Mouse (Mus musculus): ENCODE results near the gene Kin. TPM values are rescaled to one million over a fixed set of nuclear protein-coding genes. Genes with fewer than 3 reads are reported as not detected.

Gene Kin
- polyA plus RNA-seq, 1 experiment from 2014 or later: 24.0 TPM

DNA sequence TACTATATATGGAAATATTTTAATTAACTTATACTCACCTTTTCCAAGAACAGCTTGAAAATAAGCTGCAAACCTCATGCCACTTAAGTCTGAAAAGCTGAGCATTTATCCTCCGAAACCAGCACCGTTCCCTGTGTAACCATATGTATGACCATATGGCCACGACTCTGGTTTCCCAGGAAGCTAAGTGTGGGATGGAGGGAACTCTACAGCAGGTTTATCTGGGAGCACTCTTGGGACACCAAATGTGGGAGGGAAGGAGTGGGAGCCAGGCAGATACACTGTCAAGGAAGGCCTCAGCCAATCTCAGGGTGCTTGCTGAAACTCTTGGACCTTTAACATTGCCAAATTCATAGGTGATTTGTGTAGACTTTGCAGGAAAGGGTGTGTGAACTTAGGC lies 29.5 kb upstream of the Kin start:
- WGBS: 86% methylated on average over 3 of the region's 3 CpGs
- no peak overlapping the region for H3K9ac ChIP-seq (replicated peaks; ENCODE audit: low read depth)
- ATAC-seq (no peak), DNase-seq (ENCODE audit: low spot score) (no peak)
- H3K4me3 ChIP-seq (ENCODE audit: low read depth, low read length): no peak overlapping the region
- peaks cover 6% of the 10 kb centered on the region for H3K4me1 ChIP-seq (ENCODE audit: insufficient read depth, low read depth, low read length)
- no peaks in the 10 kb centered on the region for H3K27me3 ChIP-seq (replicated peaks; ENCODE audit: insufficient read depth, low read length)
- TF ChIP-seq CTCF (IDR thresholded peaks at IDR 0.05): no peak
- no peak for TF ChIP-seq EP300 (IDR thresholded peaks at IDR 0.05)
- H3K27ac ChIP-seq (ENCODE audit: low read length): no peak overlapping the region
- no peak overlapping the region for H3K4me2 ChIP-seq (replicated peaks; ENCODE audit: low read depth, low read length)
- 0 out of 2 replicates have a peak, but pooled peaks cover 6% of the 10 kb centered on the region for H3K36me3 ChIP-seq (ENCODE audit: insufficient read depth, low read length)
- H3K9me3 ChIP-seq (ENCODE audit: low read length): no peaks in the 10 kb centered on the region

- TF ChIP-seq EP300 (IDR thresholded peaks at IDR 0.05) (no peak), CTCF (IDR thresholded peaks at IDR 0.05) (no peak)
- Histone ChIP-seq H3K36me3 (ENCODE audit: insufficient read depth, low read length) (peaks cover 13% of the 10 kb centered on the region), H3K9me3 (ENCODE audit: low read length) (no peaks in the 10 kb centered on the region), H3K27me3 (replicated peaks; ENCODE audit: insufficient read depth, low read length) (no peaks in the 10 kb centered on the region), H3K4me2 (replicated peaks; ENCODE audit: low read depth, low read length) (no peak overlapping the region), H3K4me1 (ENCODE audit: insufficient read depth, low read depth, low read length) (peaks cover 6% of the 10 kb centered on the region), H3K27ac (ENCODE audit: low read length) (no peak overlapping the region), H3K9ac (replicated peaks; ENCODE audit: low read depth) (no peak overlapping the region), H3K4me3 (ENCODE audit: low read depth, low read length) (no peak overlapping the region)
- WGBS: 100% methylated on average over 1 of the region's 1 CpGs
- no peak for DNase-seq (ENCODE audit: low spot score)
- no peak for ATAC-seq
Observed at GRCm38 (mm10) chr2:10051996-10052395, 28.4 kb upstream of the Kin start.

- Histone ChIP-seq H3K27me3 (replicated peaks; ENCODE audit: insufficient read depth, low read length) (no peaks in the 10 kb centered on the region), H3K9me3 (ENCODE audit: low read length) (no peaks in the 10 kb centered on the region), H3K4me1 (ENCODE audit: insufficient read depth, low read depth, low read length) (no peaks in the 10 kb centered on the region), H3K36me3 (ENCODE audit: insufficient read depth, low read length) (peaks cover 39% of the 10 kb centered on the region), H3K4me2 (replicated peaks; ENCODE audit: low read depth, low read length) (no peak overlapping the region), H3K9ac (replicated peaks; ENCODE audit: low read depth) (no peak overlapping the region), H3K27ac (ENCODE audit: low read length) (no peak overlapping the region), H3K4me3 (ENCODE audit: low read depth, low read length) (no peak overlapping the region)
- DNase-seq (ENCODE audit: low spot score) (no peak), ATAC-seq (no peak)
- no peak for TF ChIP-seq EP300 (IDR thresholded peaks at IDR 0.05)
- no peak for TF ChIP-seq CTCF (IDR thresholded peaks at IDR 0.05)
- WGBS: 85% methylated on average over 5 of the region's 5 CpGs
Observed at GRCm38 (mm10) chr2:10058836-10059235, 21.6 kb upstream of the Kin start.

GRCm38 (mm10) chr2:10071751-10072150 lies 8.6 kb upstream of the Kin start:
- no peak overlapping the region for H3K4me3 ChIP-seq (ENCODE audit: low read depth, low read length)
- H3K27ac ChIP-seq (ENCODE audit: low read length): no peak overlapping the region
- H3K4me1 ChIP-seq (ENCODE audit: insufficient read depth, low read depth, low read length): no peaks in the 10 kb centered on the region
- WGBS: 85% methylated on average over 7 of the region's 7 CpGs
- no peak for DNase-seq (ENCODE audit: low spot score)
- H3K9me3 ChIP-seq (ENCODE audit: low read length): no peaks in the 10 kb centered on the region
- no peak for TF ChIP-seq CTCF (IDR thresholded peaks at IDR 0.05)
- no peak for TF ChIP-seq EP300 (IDR thresholded peaks at IDR 0.05)
- peaks cover 8% of the 10 kb centered on the region for H3K36me3 ChIP-seq (ENCODE audit: insufficient read depth, low read length)
- no peak overlapping the region for H3K9ac ChIP-seq (replicated peaks; ENCODE audit: low read depth)
- H3K27me3 ChIP-seq (replicated peaks; ENCODE audit: insufficient read depth, low read length): no peaks in the 10 kb centered on the region
- ATAC-seq: no peak
- H3K4me2 ChIP-seq (replicated peaks; ENCODE audit: low read depth, low read length): no peak overlapping the region

DNA sequence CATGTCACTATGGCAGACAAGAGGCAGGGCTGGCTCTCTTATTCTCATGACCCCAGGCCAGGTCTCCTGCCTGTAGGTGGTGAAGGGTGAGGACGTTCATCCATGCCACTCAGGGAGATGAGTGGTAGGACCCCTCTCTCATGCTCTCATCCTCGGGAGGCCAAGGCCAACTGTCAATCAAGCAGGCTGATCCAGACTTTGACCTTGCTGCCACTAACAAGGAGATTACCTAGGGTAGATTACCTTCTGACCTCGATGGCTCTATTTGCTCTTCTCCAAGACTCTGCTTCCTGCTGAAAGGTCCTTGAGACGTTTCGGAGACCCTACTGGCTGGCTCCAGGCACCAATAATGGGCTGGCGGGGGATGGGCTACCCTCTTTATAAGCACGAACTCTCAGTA lies 5.9 kb upstream of the Kin start:
- ATAC-seq: no peak

GRCm38 (mm10) chr2:10076675-10077074 lies 3.7 kb upstream of the Kin start:
- H3K27me3 ChIP-seq (replicated peaks; ENCODE audit: insufficient read depth, low read length): no peaks in the 10 kb centered on the region
- ATAC-seq: no peak
- DNase-seq (ENCODE audit: low spot score): no peak
- H3K4me3 ChIP-seq (ENCODE audit: low read depth, low read length): no peak overlapping the region
- H3K27ac ChIP-seq (ENCODE audit: low read length): no peak overlapping the region
- no peak overlapping the region for H3K4me2 ChIP-seq (replicated peaks; ENCODE audit: low read depth, low read length)
- H3K9me3 ChIP-seq (ENCODE audit: low read length): no peaks in the 10 kb centered on the region
- 64% methylated on average over 8 of the region's 8 CpGs for WGBS
- peaks cover 11% of the 10 kb centered on the region; the same call in 1 of the 2 replicates for H3K4me1 ChIP-seq (ENCODE audit: insufficient read depth, low read depth, low read length)
- TF ChIP-seq EP300 (IDR thresholded peaks at IDR 0.05) (no peak), CTCF (IDR thresholded peaks at IDR 0.05) (no peak)
- H3K36me3 ChIP-seq (ENCODE audit: insufficient read depth, low read length): no peaks in the 10 kb centered on the region
- H3K9ac ChIP-seq (replicated peaks; ENCODE audit: low read depth): no peak overlapping the region

More for the DNA sequence above, 5.9 kb upstream of the Kin start:
- H3K4me1 ChIP-seq (ENCODE audit: insufficient read depth, low read depth, low read length): peaks cover 8% of the 10 kb centered on the region; the same call in 1 of the 2 replicates
- no peak overlapping the region for H3K4me3 ChIP-seq (ENCODE audit: low read depth, low read length)
- 66% methylated on average over 7 of the region's 7 CpGs for WGBS
- no peaks in the 10 kb centered on the region for H3K9me3 ChIP-seq (ENCODE audit: low read length)
- no peak overlapping the region for H3K27ac ChIP-seq (ENCODE audit: low read length)
- H3K4me2 ChIP-seq (replicated peaks; ENCODE audit: low read depth, low read length): no peak overlapping the region
- TF ChIP-seq EP300 (IDR thresholded peaks at IDR 0.05) (no peak), CTCF (IDR thresholded peaks at IDR 0.05) (no peak)
- no peak overlapping the region for H3K9ac ChIP-seq (replicated peaks; ENCODE audit: low read depth)
- H3K27me3 ChIP-seq (replicated peaks; ENCODE audit: insufficient read depth, low read length): no peaks in the 10 kb centered on the region
- no peak for DNase-seq (ENCODE audit: low spot score)
- no peaks in the 10 kb centered on the region for H3K36me3 ChIP-seq (ENCODE audit: insufficient read depth, low read length)

All from lung, postnatal 0 days (tissue).